Mouse (Mus musculus) gastrocnemius, adult 18-20 months (tissue): ENCODE data around the gene Slc4a4. TPM values are rescaled to one million over a fixed set of nuclear protein-coding genes. Genes with fewer than 3 reads are reported as not detected.
"Not testable (repeated sequence)": the region's sequence is repeated elsewhere in the genome, so short reads cannot be mapped to it uniquely, and the experiment has no call there.

Experiments used
- DNase-seq: peaks from one replicate; pipeline ENCODE4 v3.0.0; 2021; ENCODE audit warnings: low spot score
- total RNA-seq, 2 experiments: library from RNA; stranded (reverse); gene quantifications; 2 replicates each; pipeline ENCODE4 v1.2.3; 2021

The Slc4a4 gene
- total RNA-seq, 2 experiments from 2014 or later = 18.2 to 21.3 TPM

GRCm38 (mm10) chr5:88959412-88959811 is 72.8 kb downstream of the Slc4a4 start:
- DNase-seq = no peak

DNA sequence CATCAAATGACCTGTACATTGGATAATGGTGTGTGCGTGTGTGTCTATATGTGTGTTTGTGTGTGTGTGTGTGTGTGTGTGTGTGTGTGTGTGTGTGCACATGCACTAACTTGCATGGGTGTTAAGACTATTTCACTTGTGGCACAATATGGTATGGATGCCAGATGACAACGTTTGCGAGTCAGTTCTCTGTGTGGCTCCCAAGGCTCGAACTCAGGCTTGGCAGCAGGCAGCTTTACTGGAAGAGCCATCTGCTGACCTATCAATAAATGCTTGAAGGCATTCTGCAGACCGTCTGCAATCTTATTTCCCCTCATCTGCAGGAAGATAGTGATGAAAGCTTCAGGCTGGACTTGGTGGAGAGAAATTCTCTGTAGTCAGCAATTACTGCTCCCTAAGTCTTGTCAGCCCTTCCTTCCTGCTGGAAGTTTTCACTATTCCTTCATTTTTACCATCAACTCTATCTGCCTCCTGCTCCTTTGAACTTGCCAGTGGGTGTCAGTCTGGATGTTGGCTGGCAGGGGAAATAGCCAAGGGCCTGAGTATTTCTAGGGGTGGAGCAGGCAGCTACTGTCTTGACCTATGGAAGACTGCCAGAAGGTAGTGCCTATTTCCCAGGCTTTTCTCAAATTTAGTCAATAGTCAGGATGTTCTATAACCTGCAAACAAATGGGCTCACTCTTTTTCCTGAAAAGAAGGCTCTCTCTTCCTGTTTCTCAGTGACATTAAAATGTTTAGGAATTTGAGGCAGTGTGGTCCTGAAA is 73.9 kb downstream of the Slc4a4 start:
- DNase-seq = no peak

DNA sequence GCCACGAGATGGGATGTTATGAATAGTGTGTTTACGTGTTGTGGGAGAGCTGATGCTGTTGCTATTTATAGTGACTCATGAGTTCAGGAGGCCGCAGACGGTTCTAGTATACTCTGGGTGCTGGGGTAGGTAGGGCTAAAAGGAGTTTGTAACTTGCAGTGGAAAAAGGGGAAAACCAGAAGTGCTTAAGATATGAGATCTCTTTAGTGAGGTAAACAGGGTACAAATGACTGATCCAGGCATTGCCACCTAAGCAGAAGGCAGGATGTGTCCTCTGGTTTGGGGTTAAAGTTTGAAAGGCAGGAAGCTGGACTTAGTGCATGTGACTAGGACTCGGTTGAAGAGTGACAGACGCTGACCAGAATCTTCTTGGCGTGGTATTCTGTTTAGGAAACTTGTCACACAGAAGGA is 74.7 kb downstream of the Slc4a4 start:
- peak; percentile 45 for DNase-seq

- DNase-seq = peak; percentile 53
These were observed 78.2 kb downstream of the Slc4a4 start for GRCm38 (mm10) chr5:88964685-88965290.

- no peak for DNase-seq
These were observed 79.9 kb downstream of the Slc4a4 start for GRCm38 (mm10) chr5:88966507-88966906.

GRCm38 (mm10) chr5:88968923-88969639 is 82.5 kb downstream of the Slc4a4 start:
- DNase-seq = peak; percentile 68

GRCm38 (mm10) chr5:88971554-88971953 is 84.9 kb downstream of the Slc4a4 start:
- DNase-seq = no peak

DNA sequence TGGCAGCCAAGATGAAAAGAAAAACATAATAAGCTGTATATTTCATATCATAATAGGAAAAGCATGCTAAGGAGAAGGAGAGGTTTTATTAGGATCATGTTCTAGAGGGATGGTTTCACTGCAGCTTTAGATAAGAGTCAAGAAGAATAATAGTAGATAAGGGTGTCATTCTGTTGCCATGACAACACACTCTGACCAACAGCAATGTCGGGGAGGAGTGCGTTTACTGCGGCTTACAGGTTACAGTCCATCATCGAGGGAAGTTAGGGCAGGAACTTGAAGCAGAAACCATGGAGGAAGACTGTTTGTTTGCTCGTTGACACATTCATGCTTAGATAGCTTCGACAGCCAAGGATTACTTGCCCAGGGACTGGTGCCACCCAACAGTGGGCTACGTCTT is 85.7 kb downstream of the Slc4a4 start:
- DNase-seq = no peak

DNA sequence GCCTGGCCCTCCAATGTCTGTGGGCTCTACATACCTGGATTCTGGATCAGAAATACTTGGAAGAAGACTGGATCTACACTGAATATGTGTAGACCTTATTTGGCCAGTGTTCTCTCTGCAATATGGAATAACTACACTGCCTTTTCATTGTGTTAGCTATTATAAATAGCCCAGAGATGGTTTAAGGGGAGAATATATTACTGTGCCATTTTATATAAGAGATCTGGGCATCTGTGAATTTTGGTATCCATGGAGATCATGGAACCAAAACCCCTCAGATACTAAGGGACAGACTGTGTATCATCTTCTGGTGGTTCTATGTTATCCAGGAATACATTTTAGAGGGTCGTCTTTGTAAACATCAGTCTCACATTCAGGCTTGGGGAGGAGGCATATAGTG is 86.5 kb downstream of the Slc4a4 start:
- DNase-seq = no peak

GRCm38 (mm10) chr5:88975694-88976093 is 89.1 kb downstream of the Slc4a4 start:
- no peak for DNase-seq

- no peak for DNase-seq
These were observed 89.8 kb downstream of the Slc4a4 start for GRCm38 (mm10) chr5:88976428-88976827.

- no peak for DNase-seq
These were observed 94.1 kb downstream of the Slc4a4 start for GRCm38 (mm10) chr5:88980740-88981139.

GRCm38 (mm10) chr5:88981243-88982014 is 94.8 kb downstream of the Slc4a4 start:
- peak; percentile 61 for DNase-seq

DNA sequence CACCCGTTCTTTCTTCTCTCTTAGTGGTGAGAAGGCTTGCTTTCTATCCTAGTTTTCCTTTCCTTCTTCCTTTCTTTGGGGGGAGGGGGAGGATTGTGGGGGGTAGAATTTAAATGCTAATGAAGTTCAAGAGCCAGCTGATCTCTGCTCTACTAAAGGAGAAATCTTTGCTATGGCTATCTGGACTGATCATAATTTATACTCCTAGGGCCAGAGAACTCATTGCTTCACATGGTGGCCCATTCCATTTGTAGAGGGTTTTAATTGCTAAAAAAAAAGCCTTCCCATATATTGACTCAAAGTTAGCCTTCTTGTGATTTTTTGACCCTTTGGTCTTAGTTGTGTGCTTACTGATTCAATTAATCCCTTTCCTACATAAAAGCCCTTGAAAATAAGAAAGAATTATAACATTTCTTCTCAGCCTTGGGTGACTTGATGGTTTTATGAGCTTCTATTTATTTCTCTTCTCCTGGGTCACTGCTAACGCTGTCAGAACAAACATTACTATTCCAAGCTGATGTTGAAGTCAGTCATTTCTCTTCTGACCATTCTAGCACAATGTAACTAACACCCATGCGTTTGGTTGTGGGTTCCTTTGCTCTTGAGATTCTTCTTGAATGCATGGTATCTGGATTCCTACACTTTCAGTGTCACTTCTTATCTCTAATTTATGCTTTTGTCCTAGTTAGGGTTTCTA is 95.6 kb downstream of the Slc4a4 start:
- DNase-seq = no peak

- no peak for DNase-seq
These were observed 96.6 kb downstream of the Slc4a4 start for GRCm38 (mm10) chr5:88983170-88983569.

- DNase-seq = no peak
These were observed 97.0 kb downstream of the Slc4a4 start for GRCm38 (mm10) chr5:88983652-88984051.

- no peak for DNase-seq
These were observed 102.4 kb downstream of the Slc4a4 start for GRCm38 (mm10) chr5:88989018-88989417.

DNA sequence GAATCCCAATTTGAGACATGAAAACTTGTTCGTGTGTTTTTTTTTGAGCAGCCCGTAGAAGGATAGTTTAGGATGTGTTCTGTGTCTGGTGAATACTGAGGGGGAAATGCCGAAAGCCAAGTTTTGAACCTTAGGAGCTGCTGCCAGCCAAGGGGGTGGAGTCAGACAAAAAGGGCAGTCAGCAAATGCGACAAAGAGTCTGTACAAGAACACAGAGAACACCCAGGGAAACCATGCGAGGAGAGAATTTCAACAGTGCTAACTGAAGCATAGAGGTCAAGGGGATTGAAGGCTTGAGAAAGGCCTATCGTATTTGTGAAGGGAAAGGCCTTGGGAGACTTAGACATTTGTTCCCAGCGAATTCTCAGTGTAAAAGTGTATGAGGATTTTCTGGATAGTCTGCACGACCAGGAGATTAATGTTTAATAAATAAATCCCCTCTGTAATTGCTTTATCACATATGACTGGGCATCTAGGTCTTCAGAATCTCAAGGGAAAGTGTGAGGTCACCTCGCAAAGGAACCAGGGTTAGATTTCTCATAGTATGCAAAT is 103.7 kb downstream of the Slc4a4 start:
- DNase-seq = no peak

DNA sequence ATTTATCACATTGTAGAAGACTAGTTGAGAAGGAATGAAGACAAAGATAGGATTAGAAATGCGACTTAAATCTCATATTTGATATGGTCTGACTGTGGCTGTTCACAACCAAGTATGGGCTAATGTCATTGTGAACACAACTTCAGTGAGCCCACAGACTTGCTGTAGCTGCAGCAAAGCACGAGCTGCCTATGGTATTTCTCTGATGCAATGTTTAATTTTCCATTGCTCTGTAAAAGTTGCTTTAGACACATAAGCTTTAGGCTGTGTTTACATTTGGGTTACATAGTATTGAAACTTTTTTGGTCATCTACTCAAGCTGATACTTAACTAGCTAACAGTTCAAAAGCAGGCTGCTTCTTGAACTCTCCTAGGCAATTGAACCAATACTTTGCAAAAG is 104.7 kb downstream of the Slc4a4 start:
- DNase-seq = not testable (repeated sequence)

GRCm38 (mm10) chr5:88994533-88994932 is 107.9 kb downstream of the Slc4a4 start:
- DNase-seq = no peak

DNA sequence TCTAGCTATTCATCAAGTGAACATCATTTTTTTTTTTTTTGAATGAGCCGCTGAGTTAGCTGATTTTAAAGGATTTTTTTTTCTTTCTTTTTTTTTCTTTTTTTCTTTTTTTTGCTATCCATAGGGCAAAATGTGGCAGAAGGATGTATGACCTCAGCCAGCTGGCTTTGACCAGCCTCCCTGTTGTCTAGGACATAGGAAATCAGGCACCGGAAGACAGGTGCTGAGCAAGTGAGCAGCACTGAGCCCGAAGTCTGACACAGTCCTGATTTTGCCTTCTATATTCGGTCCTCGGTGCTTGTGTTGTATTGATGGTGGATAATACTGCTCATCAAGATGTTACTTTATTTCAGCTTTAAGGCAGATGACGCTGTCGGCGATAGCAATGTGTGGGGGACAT is 109.6 kb downstream of the Slc4a4 start:
- DNase-seq = no peak
